Mouse (Mus musculus): ENCODE data around the gene Twist1. TPM values are rescaled to one million over a fixed set of nuclear protein-coding genes. Genes with fewer than 3 reads are reported as not detected.

Twist1 gene
- polyA plus RNA-seq, 1 experiment, result 1.2 TPM

- no peak overlapping the region for H3K27ac ChIP-seq (ENCODE audit: insufficient read depth, low read length)
- H3K4me3 ChIP-seq (ENCODE audit: insufficient read depth, low read length), result no peak overlapping the region
- no peak for TF ChIP-seq POLR2A (IDR thresholded peaks at IDR 0.05; ENCODE audit: extremely low read depth, insufficient read depth, low read length)
- TF ChIP-seq CTCF (IDR thresholded peaks at IDR 0.05; ENCODE audit: extremely low read depth, insufficient read depth, low read length), result no peak
- H3K4me1 ChIP-seq (ENCODE audit: control insufficient read depth, insufficient read depth, low read length), result no peaks in the 10 kb centered on the region
These were observed 9.3 kb downstream of the Twist1 start for GRCm38 (mm10) chr12:33966490-33967415.

DNA sequence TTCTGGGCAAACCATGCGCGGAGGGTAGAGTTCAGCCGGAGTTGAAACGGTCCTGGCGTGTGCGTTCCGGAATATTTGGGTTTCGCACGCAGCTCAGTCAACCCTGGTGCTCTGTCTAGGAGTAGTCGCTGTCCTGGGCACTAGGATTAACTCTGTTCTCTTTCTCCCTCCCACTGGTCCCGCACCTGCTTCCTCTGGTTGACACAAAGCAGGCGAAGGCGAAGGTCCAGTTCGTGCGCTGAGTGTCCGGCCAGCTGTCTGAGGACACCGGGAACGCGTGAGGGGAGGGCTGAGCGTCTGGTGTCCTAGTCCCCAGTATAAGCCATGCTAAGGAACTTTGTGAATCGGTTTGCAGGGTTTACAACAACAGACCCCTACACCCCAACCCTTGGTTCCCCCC, 10.0 kb downstream of the Twist1 start:
- Histone ChIP-seq H3K4me1 (ENCODE audit: control insufficient read depth, insufficient read depth, low read length) (no peaks in the 10 kb centered on the region), H3K27ac (ENCODE audit: insufficient read depth, low read length) (no peak overlapping the region), H3K4me3 (ENCODE audit: insufficient read depth, low read length) (no peak overlapping the region)
- no peak for TF ChIP-seq POLR2A (IDR thresholded peaks at IDR 0.05; ENCODE audit: extremely low read depth, insufficient read depth, low read length)
- TF ChIP-seq CTCF (IDR thresholded peaks at IDR 0.05; ENCODE audit: extremely low read depth, insufficient read depth, low read length), result no peak

- TF ChIP-seq CTCF (IDR thresholded peaks at IDR 0.05; ENCODE audit: extremely low read depth, insufficient read depth, low read length), result no peak
- TF ChIP-seq POLR2A (IDR thresholded peaks at IDR 0.05; ENCODE audit: extremely low read depth, insufficient read depth, low read length), result no peak
- no peak overlapping the region for H3K27ac ChIP-seq (ENCODE audit: insufficient read depth, low read length)
- H3K4me3 ChIP-seq (ENCODE audit: insufficient read depth, low read length), result no peak overlapping the region
- H3K4me1 ChIP-seq (ENCODE audit: control insufficient read depth, insufficient read depth, low read length), result no peaks in the 10 kb centered on the region
These were observed 10.8 kb downstream of the Twist1 start for GRCm38 (mm10) chr12:33968041-33968897.

DNA sequence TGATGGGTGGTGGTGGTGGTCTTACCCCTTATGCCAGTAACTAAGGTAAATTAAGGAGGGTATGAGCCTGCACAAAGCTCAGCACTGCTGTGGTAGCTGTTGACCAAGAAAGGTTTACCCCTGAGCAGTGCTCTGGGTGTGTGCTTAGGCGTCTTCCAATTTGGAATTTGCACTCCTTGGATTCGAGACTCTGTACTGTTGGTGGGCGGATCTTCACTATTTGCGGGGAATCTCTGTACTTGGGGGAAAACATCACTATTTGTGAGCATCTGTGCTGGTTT, 11.4 kb downstream of the Twist1 start:
- Histone ChIP-seq H3K4me1 (ENCODE audit: control insufficient read depth, insufficient read depth, low read length) (no peaks in the 10 kb centered on the region), H3K4me3 (ENCODE audit: insufficient read depth, low read length) (no peak overlapping the region), H3K27ac (ENCODE audit: insufficient read depth, low read length) (no peak overlapping the region)
- TF ChIP-seq POLR2A (IDR thresholded peaks at IDR 0.05; ENCODE audit: extremely low read depth, insufficient read depth, low read length), result no peak
- TF ChIP-seq CTCF (IDR thresholded peaks at IDR 0.05; ENCODE audit: extremely low read depth, insufficient read depth, low read length), result no peak

DNA sequence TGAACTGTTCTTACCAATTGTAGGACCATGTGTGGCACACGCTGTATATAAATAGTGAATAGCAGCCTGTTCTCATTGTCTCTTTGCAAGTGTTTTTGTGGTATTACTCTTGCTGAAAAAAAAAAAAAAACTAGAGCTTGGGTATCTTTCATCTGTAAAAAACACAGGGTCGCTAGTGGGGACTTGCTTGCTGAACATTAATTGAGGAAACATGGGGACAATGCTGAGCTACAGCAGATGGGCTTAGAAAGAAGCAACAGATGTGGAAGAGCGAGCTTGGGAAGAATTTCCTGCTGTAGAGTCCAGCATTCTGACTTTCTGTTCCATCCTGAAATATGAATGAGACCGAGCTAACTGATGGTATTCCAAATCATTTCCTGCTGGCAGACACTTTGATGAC, 22.7 kb downstream of the Twist1 start:
- TF ChIP-seq POLR2A (IDR thresholded peaks at IDR 0.05; ENCODE audit: extremely low read depth, insufficient read depth, low read length) (no peak), CTCF (IDR thresholded peaks at IDR 0.05; ENCODE audit: extremely low read depth, insufficient read depth, low read length) (no peak)
- H3K4me1 ChIP-seq (ENCODE audit: control insufficient read depth, insufficient read depth, low read length), result no peaks in the 10 kb centered on the region

DNA sequence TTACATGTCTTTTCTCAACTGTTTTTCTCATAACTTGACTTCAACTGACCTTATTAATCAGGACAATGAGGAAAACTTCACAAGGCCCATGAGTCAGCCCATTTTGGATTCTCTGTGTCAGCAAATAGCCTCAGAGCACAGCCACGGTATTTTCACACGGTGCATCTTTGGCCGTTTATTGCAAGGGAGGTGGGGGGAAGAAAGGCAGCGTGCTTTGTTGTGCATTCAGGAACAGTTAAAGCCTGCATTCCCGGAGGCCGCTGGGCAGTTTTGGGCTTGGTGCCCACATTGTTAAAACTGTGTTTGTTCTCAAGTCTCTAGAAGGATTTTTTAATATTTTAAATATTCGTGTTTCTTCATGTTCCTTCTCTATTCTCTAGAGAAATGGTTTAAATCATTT, 24.0 kb downstream of the Twist1 start:
- H3K27ac ChIP-seq (ENCODE audit: insufficient read depth, low read length), result no peak overlapping the region
- no peaks in the 10 kb centered on the region for H3K4me1 ChIP-seq (ENCODE audit: control insufficient read depth, insufficient read depth, low read length)
- H3K4me3 ChIP-seq (ENCODE audit: insufficient read depth, low read length), result no peak overlapping the region
- TF ChIP-seq POLR2A (IDR thresholded peaks at IDR 0.05; ENCODE audit: extremely low read depth, insufficient read depth, low read length) (no peak), CTCF (IDR thresholded peaks at IDR 0.05; ENCODE audit: extremely low read depth, insufficient read depth, low read length) (no peak)

More for the DNA sequence above, 22.7 kb downstream of the Twist1 start:
- H3K27ac ChIP-seq (ENCODE audit: insufficient read depth, low read length), result no peak overlapping the region
- no peak overlapping the region for H3K4me3 ChIP-seq (ENCODE audit: insufficient read depth, low read length)

DNA sequence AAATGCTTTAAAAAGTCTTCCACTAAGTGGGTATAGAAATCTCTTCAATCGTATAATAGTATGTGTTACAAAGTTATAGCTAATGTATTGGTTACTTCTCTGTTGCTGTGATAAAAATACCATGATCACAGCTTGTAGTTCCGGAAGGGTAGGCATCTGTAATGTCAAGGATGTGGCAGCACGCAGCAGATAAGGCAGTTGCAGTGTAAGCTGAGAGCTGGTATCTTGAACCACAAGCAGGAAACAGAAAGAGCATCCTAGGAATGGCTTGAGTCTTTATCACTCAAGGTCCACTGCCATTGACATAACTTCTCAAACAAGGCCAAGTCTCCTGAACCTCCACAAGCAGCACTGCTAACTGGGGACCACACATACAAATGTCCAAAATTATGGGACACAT, 35.7 kb downstream of the Twist1 start:
- Histone ChIP-seq H3K27ac (ENCODE audit: insufficient read depth, low read length) (no peak overlapping the region), H3K4me1 (ENCODE audit: control insufficient read depth, insufficient read depth, low read length) (no peaks in the 10 kb centered on the region), H3K4me3 (ENCODE audit: insufficient read depth, low read length) (no peak overlapping the region)
- no peak for TF ChIP-seq POLR2A (IDR thresholded peaks at IDR 0.05; ENCODE audit: extremely low read depth, insufficient read depth, low read length)
- no peak for TF ChIP-seq CTCF (IDR thresholded peaks at IDR 0.05; ENCODE audit: extremely low read depth, insufficient read depth, low read length)

Other genes with a start within 250 kb of the Twist1 start
- not detected in 2 replicates for gene Ferd3l, start 29.2 kb upstream of the Twist1 start, polyA plus RNA-seq (2012; rRNA removed)